Mouse (Mus musculus) urinary bladder, postnatal 36 days (tissue): ENCODE data around the gene Rtcb.

ENCODE experiments used
- DNase-seq, 2 experiments: peaks; one replicate each; pipeline ENCODE4 v3.0.0; 2022; ENCODE audit warnings: low spot score in 2 of 2, mixed read lengths in 1 of 2

Gene Rtcb

DNA sequence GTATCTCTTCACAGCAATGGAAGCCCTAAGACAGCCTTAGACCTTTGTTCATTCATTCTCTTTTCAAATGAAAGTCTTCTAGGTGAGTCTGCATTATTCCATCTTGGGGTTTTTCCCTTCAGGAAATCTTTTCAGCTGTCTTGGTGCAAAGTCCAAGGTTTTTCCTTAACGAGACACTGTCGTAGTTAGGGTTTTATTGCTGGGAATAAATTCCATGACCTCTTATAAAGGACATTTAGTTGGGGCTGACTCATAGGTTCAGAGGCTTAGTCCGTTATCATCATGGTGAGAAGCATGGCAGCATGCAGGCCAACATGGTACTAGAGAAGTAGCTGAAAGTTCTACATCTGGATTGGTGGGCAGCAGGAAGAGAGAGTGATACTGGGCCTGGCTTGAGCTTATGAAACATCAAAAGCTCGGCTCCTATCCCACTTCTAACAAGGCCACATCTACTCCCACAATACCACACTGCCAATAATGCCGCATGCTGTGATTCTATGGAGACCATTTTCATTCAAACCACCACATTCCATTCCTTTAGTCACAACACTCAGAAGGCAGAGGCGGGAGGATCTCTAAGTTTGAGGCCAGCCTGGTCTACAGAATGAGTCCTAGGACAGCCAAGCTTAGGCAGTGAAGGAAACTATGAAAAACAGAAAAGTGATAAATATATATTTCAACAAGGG lies 21.2 kb downstream of the Rtcb start:
- DNase-seq: no peak

DNA sequence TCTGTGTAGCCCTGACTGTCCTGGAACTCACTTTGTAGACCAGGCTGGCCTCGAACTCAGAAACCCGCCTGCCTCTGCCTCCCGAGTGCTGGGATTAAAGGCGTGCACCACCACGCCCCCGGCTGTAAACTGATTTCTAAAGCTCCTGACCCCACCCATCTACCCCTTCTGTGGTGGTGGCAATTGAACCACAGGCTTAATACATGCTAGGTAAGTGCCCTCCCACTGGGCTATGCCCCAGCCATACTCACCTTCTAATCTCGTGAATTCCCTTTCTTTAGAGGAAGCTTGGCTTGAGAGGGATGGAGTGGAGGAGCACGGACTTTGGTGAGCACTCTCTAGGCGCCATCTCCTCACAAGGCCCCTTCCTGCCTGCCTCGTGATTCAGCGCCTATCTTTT lies 27.7 kb downstream of the Rtcb start:
- no peak for DNase-seq

DNA sequence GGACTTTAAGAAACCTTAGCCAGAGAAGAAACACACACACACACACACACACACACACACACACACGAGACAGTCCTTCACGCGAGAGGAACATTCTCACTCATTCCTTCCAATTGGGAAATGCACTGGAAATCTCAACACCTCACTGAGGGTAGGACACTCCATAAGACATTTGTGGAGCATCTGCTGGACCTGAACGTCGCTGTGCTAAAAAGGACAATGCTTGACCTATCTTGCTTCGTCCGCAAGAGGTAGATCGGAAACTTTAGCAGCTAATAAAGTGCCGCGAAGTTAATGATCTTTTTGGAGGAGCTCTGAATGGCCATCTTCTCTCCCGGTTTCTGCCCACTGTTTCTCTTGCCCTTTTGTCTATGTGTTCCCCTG lies 28.4 kb downstream of the Rtcb start:
- no peak for DNase-seq

DNA sequence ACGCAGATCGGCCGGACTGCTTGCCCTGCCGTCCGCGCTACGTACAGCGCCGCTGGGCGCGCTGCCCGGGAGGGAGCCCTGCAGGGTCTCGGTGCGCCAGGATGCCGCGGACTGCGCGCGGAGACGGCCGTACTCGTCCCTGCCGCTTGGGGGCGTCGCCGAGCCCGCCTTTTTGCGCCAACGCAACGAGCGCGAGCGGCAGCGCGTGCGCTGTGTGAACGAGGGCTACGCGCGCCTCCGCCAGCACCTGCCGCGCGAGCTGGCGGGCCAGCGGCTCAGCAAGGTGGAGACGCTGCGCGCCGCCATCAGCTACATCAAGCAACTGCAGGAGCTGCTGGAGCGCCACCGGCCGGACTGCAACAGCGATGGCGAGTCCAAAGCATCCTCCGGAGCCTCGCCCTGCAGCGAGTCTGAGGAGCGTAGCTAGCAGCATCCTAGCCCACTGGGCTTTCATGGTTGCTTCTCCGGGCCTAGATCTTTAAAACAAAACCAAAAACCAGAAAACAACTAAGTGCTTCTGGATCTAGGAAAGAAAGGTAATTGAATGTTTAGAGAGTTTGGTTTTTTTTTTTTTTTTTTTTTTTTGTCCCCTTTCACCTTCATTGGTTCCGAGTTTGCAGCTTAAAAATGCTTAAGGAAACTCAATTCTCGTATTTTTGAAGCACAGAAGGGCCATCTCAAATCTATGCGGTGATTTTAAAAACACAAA lies 29.0 kb downstream of the Rtcb start:
- peak; percentile 27 to 33 for DNase-seq

DNA sequence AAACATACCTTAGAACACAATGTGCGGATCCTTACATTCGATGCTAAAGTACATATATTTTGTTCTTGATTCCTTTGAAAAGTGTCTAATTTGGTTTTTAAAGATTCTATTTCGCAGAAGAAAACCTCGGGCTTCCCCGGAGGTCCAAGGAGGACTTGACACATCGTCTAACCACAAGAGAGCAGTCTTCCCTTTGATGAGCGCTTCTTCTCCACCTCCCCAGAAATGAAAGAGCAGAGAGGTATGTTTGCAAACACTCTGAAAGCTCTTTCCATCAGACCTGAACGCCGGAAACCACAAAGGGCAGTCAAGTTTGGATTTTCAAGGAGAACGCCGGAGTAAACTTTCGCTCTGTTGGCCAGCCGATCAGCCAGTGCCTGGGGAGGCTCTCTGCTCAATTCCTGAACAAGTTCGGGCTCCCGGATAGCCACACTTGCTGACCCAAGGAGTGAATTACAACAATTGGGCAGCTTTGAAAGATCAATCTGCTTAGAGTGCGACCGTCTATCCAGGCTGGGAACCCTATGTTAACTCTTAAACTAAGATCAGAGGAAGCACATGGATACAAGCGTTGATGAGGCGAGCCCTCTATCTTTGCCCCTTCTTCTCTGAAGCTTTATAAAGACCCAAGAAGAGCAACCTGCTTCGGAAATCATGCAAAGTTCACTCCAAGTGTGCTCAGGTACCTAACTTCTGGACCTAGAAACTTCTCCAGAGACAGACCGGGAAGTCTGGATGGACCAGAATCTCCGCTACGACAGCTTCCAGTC lies 29.8 kb downstream of the Rtcb start, which contains the start of gene Ascl4:
Ascl4 (plus strand) TSS at position 6 of the 770 bp plus-strand sequence.
- peak in 1 of 2 experiments; percentile 4 for DNase-seq

DNA sequence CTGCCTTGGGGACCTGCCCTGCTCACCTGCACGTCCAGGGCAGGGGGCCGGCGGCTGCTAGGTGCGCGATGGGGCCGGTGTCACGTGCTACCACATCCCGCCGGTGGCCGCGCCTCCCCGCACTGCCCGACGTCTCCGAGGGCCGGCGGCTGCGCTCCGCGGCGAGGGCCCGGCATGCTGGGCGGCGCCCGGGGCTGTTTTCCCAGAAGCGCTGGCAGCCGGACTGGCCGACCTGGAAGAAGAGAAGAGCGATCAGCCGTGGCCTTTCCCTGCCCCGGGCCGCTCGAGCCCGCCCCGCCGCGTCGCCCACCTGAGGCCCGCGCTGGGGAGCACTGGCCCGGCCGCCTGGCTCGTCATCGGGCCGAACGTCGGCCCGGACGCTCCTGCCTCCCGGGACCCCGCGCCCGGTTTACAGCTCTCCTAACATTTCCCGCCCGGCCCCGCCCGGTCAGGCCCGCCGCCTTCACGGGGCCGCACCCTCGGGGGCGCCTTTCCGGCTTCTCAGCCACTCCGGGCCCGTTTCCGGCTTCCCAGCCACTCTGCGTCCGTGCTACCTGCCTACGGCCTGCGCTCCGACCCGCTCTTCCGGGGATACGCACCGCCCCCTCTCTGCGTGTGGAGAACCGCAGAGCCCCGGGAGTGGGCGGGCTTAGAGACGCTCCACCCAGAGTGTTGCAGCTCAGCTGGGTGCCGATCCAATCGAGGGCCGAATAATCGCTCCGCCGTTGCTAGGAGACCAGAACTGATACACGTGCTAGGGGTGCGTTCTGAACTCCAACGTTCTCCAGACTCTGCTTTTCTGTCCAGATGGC lies 40.9 kb downstream of the Rtcb start, which contains the start of gene Prdm4:
Prdm4 (minus strand) TSS at position 645 of the 812 bp plus-strand sequence.
- DNase-seq: peak; percentile 93 to 96
